Mouse (Mus musculus): ENCODE measurements around the gene Elp1. TPM values are rescaled to one million over a fixed set of nuclear protein-coding genes. Genes with fewer than 3 reads are reported as not detected.

Gene Elp1
- polyA plus RNA-seq, 2 experiments, result 11.8 to 13.4 TPM

DNA sequence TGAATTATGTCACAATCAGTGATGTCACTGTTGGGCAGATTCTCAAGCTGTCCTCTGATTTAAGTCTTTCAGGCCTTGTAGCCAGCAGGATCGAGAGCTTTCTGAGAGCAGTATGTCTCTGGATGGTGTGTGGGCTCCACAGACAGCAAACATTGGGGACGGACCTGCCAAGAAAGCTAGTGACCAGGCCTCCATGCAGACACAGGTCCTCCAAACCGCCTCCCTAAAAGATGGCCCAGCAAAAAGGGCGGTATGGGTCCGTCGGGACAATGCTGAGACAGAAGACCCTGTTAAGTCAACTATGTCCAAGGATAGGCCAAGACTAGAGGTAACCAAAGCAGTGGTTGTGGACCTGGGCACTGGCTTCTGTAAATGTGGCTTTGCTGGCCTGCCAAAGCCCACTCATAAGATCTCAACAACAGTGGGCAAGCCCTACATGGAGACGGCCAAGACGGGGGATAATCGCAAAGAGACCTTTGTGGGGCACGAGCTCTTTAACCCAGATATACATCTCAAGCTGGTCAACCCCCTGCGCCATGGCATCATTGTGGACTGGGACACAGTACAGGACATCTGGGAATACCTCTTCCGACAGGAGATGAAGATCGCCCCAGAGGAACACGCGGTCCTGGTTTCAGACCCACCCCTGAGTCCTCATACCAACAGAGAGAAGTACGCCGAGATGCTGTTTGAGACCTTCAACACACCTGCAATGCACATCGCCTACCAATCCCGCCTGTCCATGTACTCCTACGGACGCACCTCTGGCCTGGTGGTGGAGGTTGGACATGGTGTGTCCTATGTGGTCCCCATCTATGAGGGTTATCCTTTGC is 58.6 kb downstream of the Elp1 start, which contains the start of gene Actl7a:
TSS of gene Actl7a (plus strand) at position 51 of the 833 bp plus-strand sequence.
- Histone ChIP-seq H3K4me3 (ENCODE audit: insufficient read depth in 1 of 2, low read depth in 2 of 2, low read length in 2 of 2) (no peak within 1 kb of the TSS), H3K36me3 (replicated peaks; ENCODE audit: control insufficient read depth, insufficient read depth, low read depth) (no peaks in the 10 kb centered on the region), H3K4me2 (ENCODE audit: low read depth) (no peak within 1 kb of the TSS), H3K9me3 (ENCODE audit: control insufficient read depth, low read length) (no peaks in the 10 kb centered on the region), H3K9ac (replicated peaks) (no peak within 1 kb of the TSS), H3K4me1 (replicated peaks; ENCODE audit: control insufficient read depth in 2 of 2, insufficient read depth in 2 of 2, low read length in 1 of 2) (no peaks in the 10 kb centered on the region), H3K27ac (no peak within 1 kb of the TSS), H3K27me3 (ENCODE audit: control insufficient read depth, insufficient read depth, low read length) (no peaks in the 10 kb centered on the region)
- 82% methylated on average over 21 of the region's 21 CpGs for WGBS (ENCODE audit: insufficient replicate concordance)
- ATAC-seq (ENCODE audit: insufficient read depth) (no peak), DNase-seq (ENCODE audit: low read depth in 3 of 3, low spot score in 3 of 3) (no peak)
- TF ChIP-seq EP300 (IDR thresholded peaks at IDR 0.05; ENCODE audit: low read depth), result no peak
- no peak for TF ChIP-seq CTCF (IDR thresholded peaks at IDR 0.05; ENCODE audit: low read depth)

DNA sequence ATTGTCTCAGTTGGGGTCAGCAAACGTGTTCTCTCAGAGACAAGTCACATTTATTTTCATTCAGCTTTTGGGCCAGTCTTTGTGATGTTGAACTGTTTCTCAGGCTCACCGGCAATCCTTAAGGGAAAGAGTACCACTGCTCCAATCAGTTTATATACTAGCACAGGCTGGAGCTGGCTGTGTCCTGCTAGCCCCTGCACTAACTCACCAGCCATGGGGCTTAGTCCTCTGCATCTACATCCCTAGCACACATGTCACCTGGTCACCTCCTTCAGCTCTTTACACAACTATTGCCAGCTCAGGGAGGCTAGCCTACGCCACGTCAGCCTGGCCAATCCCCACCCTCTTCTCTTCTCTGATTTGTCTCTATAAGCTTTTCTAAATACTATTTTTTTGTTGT is 59.4 kb downstream of the Elp1 start:
- Histone ChIP-seq H3K36me3 (replicated peaks; ENCODE audit: control insufficient read depth, insufficient read depth, low read depth) (no peaks in the 10 kb centered on the region), H3K4me3 (ENCODE audit: insufficient read depth in 1 of 2, low read depth in 2 of 2, low read length in 2 of 2) (no peak overlapping the region), H3K4me2 (ENCODE audit: low read depth) (no peak overlapping the region), H3K27ac (no peak overlapping the region), H3K9ac (replicated peaks) (no peak overlapping the region), H3K9me3 (ENCODE audit: control insufficient read depth, low read length) (no peaks in the 10 kb centered on the region), H3K4me1 (replicated peaks; ENCODE audit: control insufficient read depth in 2 of 2, insufficient read depth in 2 of 2, low read length in 1 of 2) (no peaks in the 10 kb centered on the region), H3K27me3 (ENCODE audit: control insufficient read depth, insufficient read depth, low read length) (no peaks in the 10 kb centered on the region)
- 74% methylated on average over 4 of the region's 4 CpGs for WGBS (ENCODE audit: insufficient replicate concordance)
- no peak for TF ChIP-seq EP300 (IDR thresholded peaks at IDR 0.05; ENCODE audit: low read depth)
- ATAC-seq (ENCODE audit: insufficient read depth), result no peak
- no peak for DNase-seq (ENCODE audit: low read depth in 3 of 3, low spot score in 3 of 3)

DNA sequence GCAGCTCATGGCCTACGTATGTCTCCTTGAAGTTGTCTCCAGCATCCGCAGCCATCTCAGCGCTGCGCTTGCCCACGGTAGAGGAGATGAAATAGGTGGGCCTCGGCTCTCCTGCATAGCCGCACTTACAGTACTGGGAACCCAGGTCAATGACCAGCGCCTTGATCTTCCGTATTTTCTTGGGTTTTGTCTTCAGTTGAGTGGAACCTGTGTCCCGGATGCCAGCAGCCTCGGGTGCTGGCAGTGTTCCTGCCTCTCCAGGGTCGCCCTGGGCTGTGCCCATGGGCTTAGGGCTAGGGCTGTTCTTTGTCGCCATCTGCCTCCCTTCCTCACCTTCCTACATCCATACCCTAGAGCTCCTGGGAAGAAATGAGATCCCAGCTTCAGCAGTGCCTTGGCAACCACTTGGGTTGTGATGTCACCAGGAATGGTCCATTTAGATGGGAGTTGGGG is 61.1 kb downstream of the Elp1 start, which contains the start of gene Actl7b:
TSS of gene Actl7b (minus strand) at position 403 of the 453 bp plus-strand sequence.
- WGBS (ENCODE audit: insufficient replicate concordance), result 77% methylated on average over 13 of the region's 13 CpGs
- no peaks in the 10 kb centered on the region for H3K27me3 ChIP-seq (ENCODE audit: control insufficient read depth, insufficient read depth, low read length)
- no peak for ATAC-seq (ENCODE audit: insufficient read depth)

DNA sequence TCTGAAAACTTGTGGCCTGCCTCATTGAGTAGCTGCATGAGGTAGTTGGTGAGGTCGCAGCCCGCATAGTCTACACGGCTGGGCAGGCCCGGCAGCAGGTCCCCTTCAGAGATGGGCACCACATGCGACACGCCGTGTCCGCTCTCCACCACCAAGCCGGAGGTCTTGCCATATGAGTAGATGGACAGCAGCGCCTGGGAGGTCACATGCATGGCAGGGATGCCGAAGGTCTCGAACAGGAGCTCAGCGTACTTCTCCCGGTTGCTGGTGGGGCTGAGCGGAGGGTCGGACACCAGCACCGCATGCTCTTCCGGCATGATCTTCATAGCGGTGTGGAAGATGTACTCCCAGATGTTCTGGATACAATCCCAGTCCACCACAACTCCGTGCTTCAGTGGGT is 61.5 kb downstream of the Elp1 start:
- no peaks in the 10 kb centered on the region for H3K9me3 ChIP-seq (ENCODE audit: control insufficient read depth, low read length)
- TF ChIP-seq CTCF (IDR thresholded peaks at IDR 0.05; ENCODE audit: low read depth) (no peak), EP300 (IDR thresholded peaks at IDR 0.05; ENCODE audit: low read depth) (no peak)
- no peaks in the 10 kb centered on the region for H3K36me3 ChIP-seq (replicated peaks; ENCODE audit: control insufficient read depth, insufficient read depth, low read depth)
- H3K27ac ChIP-seq, result no peak overlapping the region
- no peaks in the 10 kb centered on the region for H3K4me1 ChIP-seq (replicated peaks; ENCODE audit: control insufficient read depth in 2 of 2, insufficient read depth in 2 of 2, low read length in 1 of 2)
- H3K27me3 ChIP-seq (ENCODE audit: control insufficient read depth, insufficient read depth, low read length), result no peaks in the 10 kb centered on the region
- H3K9ac ChIP-seq (replicated peaks), result no peak overlapping the region
- no peak overlapping the region for H3K4me3 ChIP-seq (ENCODE audit: insufficient read depth in 1 of 2, low read depth in 2 of 2, low read length in 2 of 2)
- H3K4me2 ChIP-seq (ENCODE audit: low read depth), result no peak overlapping the region
- WGBS (ENCODE audit: insufficient replicate concordance), result 87% methylated on average over 20 of the region's 20 CpGs
- DNase-seq (ENCODE audit: low read depth in 3 of 3, low spot score in 3 of 3), result no peak
- no peak for ATAC-seq (ENCODE audit: insufficient read depth)

More for the DNA sequence above, 61.1 kb downstream of the Elp1 start, which contains the start of gene Actl7b:
- H3K36me3 ChIP-seq (replicated peaks; ENCODE audit: control insufficient read depth, insufficient read depth, low read depth), result no peaks in the 10 kb centered on the region
- no peaks in the 10 kb centered on the region for H3K4me1 ChIP-seq (replicated peaks; ENCODE audit: control insufficient read depth in 2 of 2, insufficient read depth in 2 of 2, low read length in 1 of 2)
- no peak within 1 kb of the TSS for H3K27ac ChIP-seq
- TF ChIP-seq EP300 (IDR thresholded peaks at IDR 0.05; ENCODE audit: low read depth) (no peak), CTCF (IDR thresholded peaks at IDR 0.05; ENCODE audit: low read depth) (no peak)
- no peaks in the 10 kb centered on the region for H3K9me3 ChIP-seq (ENCODE audit: control insufficient read depth, low read length)
- no peak within 1 kb of the TSS for H3K4me2 ChIP-seq (ENCODE audit: low read depth)
- H3K9ac ChIP-seq (replicated peaks), result no peak within 1 kb of the TSS
- DNase-seq (ENCODE audit: low read depth in 3 of 3, low spot score in 3 of 3), result no peak
- H3K4me3 ChIP-seq (ENCODE audit: insufficient read depth in 1 of 2, low read depth in 2 of 2, low read length in 2 of 2), result no peak within 1 kb of the TSS

DNA sequence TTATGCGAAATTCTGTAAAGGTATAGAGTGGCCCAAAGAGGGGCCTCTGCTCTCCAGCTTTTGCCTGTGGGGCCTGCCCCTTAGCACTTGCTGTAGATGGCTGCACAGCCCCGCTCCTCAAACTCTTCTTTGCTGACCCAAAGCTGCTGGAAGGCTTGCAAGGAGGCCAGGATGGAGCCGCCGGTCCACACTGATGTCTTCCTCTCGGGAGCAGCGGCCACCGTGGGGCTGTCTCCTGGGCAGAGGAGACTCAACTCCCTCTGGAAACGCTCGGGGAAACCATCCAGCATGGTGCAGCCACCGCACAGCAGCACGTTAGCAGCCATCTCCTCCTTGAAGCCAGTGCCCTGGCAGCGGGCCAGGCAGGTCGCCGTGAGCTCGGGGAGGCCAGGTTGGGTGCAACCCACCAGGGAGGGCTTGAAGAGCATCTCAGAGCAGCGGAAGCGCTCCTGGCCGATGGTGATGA is 62.1 kb downstream of the Elp1 start, which contains the start of gene Gm26657:
TSS of gene Gm26657 (plus strand) at position 51 of the 466 bp plus-strand sequence.
- Histone ChIP-seq H3K9me3 (ENCODE audit: control insufficient read depth, low read length) (no peaks in the 10 kb centered on the region), H3K4me2 (ENCODE audit: low read depth) (no peak within 1 kb of the TSS), H3K4me3 (ENCODE audit: insufficient read depth in 1 of 2, low read depth in 2 of 2, low read length in 2 of 2) (no peak within 1 kb of the TSS), H3K9ac (replicated peaks) (no peak within 1 kb of the TSS), H3K4me1 (replicated peaks; ENCODE audit: control insufficient read depth in 2 of 2, insufficient read depth in 2 of 2, low read length in 1 of 2) (no peaks in the 10 kb centered on the region), H3K27ac (no peak within 1 kb of the TSS), H3K27me3 (ENCODE audit: control insufficient read depth, insufficient read depth, low read length) (no peaks in the 10 kb centered on the region), H3K36me3 (replicated peaks; ENCODE audit: control insufficient read depth, insufficient read depth, low read depth) (no peaks in the 10 kb centered on the region)
- TF ChIP-seq CTCF (IDR thresholded peaks at IDR 0.05; ENCODE audit: low read depth) (no peak), EP300 (IDR thresholded peaks at IDR 0.05; ENCODE audit: low read depth) (no peak)
- DNase-seq (ENCODE audit: low read depth in 3 of 3, low spot score in 3 of 3) (no peak), ATAC-seq (ENCODE audit: insufficient read depth) (no peak)
- WGBS (ENCODE audit: insufficient replicate concordance), result 69% methylated on average over 18 of the region's 18 CpGs

Measured in liver, embryonic 14.5 days (tissue).